Mouse (Mus musculus) hindbrain, embryonic 10.5 days (tissue): ENCODE data around the gene Slc32a1. TPM values are rescaled to one million over a fixed set of nuclear protein-coding genes. Genes with fewer than 3 reads are reported as not detected.

ENCODE experiments used
- DNase-seq: peaks from one replicate; pipeline ENCODE4 v3.0.0-alpha.2; 2017; ENCODE audit warnings: low spot score
- H3K27ac ChIP-seq: fragments of 300-500 bp; sonication (generic); 2 replicates; pipeline ENCODE4 v1.5.1; 2016; ENCODE audit warnings: mild to moderate bottlenecking, moderate library complexity
- H3K27me3 ChIP-seq: fragments of 300-500 bp; sonication (generic); 2 replicates; pipeline ENCODE4 v1.6.1; 2016; ENCODE audit warnings: mild to moderate bottlenecking; ENCODE audit not compliant: poor library complexity, insufficient read depth, severe bottlenecking
- H3K36me3 ChIP-seq: fragments of 300-500 bp; sonication (generic); 2 replicates; pipeline ENCODE4 v1.6.1; 2016; ENCODE audit warnings: mild to moderate bottlenecking, moderate library complexity
- H3K4me1 ChIP-seq: fragments of 300-500 bp; sonication (generic); replicated peaks from 2 replicates; pipeline ENCODE4 v1.6.1; 2016; ENCODE audit warnings: mild to moderate bottlenecking
- H3K4me3 ChIP-seq: fragments of 300-500 bp; sonication (generic); 2 replicates; pipeline ENCODE4 v1.5.1; 2016; ENCODE audit warnings: mild to moderate bottlenecking, moderate library complexity
- H3K9me3 ChIP-seq: fragments of 300-500 bp; sonication (generic); 2 replicates; pipeline ENCODE4 v1.6.1; 2016; ENCODE audit warnings: mild to moderate bottlenecking, moderate library complexity
- WGBS: fragments of 180-500 bp; shearing (Covaris S2); methylation state at CpG from one replicate; pipeline ENCODE4 v1.1.7; 2016; 5-methylcytosine and 5-hydroxymethylcytosine counted together
- polyA plus RNA-seq: library from polyadenylated mRNA; unstranded; fragments of >200 nt; fragmentation: Nextera tagmentation; extraction: Ambion mirVana; gene quantifications from 2 replicates; pipeline ENCODE4 v1.2.1, GENCODE M21; 2016

Slc32a1 gene
- polyA plus RNA-seq = 0.35 and 1.4 TPM in 2 replicates

DNA sequence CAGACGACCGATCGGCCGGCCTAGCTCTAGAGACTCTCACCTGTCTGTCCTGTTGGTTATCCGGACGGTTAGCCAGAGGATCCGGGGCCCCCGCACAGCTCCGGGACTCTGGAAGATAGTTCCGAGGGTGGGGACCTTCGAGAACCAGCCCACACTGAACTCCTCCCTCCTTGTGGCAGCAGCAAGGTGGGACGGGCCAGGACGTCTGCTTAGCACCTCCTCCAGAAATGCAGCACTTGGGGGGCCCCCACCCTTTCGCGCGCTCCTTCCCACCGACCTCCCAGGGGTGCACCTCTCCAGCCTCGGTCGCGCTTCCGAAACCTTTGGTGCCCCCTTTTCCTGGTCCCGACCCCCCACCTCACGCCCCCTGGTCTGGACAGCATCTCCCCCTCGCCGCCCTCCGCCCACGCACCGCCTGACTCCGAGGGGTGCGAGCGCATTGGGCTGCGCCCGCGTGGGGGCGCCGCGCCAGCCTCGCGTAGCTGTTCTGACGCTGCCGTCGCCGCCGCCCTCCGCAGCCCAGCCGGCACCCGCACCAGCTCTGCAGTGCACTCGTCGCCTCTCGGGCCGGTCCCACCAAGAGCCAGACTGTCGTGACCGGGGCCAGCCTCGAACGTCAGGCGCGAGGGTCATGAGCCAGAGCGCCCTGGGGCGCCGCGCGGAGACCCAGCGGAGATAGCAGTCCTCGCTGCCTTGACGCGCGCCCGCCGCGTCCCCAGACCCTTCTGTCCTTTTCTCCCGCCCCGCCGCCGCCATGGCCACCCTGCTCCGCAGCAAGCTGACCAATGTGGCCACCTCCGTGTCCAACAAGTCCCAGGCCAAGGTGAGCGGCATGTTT lies at the start of gene Slc32a1:
Gene Slc32a1 (plus strand): TSS at position 280 of the 838 bp plus-strand sequence.
- peak within 1 kb of the TSS; percentile 74 for H3K27ac ChIP-seq
- no peaks in the 10 kb centered on the region for H3K9me3 ChIP-seq
- DNase-seq = peak; percentile 28
- WGBS = under 1% methylated on average over 77 of the region's 77 CpGs
- peaks cover 66% of the 10 kb centered on the region for H3K4me1 ChIP-seq
- no peaks in the 10 kb centered on the region for H3K36me3 ChIP-seq
- peak within 1 kb of the TSS; percentile 47 for H3K4me3 ChIP-seq
- peaks cover 100% of the 10 kb centered on the region for H3K27me3 ChIP-seq

- 21% methylated on average over 9 of the region's 9 CpGs for WGBS
- Histone ChIP-seq H3K4me3 (no peak overlapping the region), H3K36me3 (no peaks in the 10 kb centered on the region), H3K4me1 (peaks cover 41% of the 10 kb centered on the region), H3K27me3 (peaks cover 51% of the 10 kb centered on the region), H3K27ac (peak overlapping the region; percentile 53; the same call in 1 of the 2 replicates), H3K9me3 (peaks cover 5% of the 10 kb centered on the region; the same call in 1 of the 2 replicates)
- DNase-seq = no peak
Measured at GRCm38 (mm10) chr2:158560801-158561200, 49.8 kb upstream of the Slc32a1 start.

GRCm38 (mm10) chr2:158561371-158562144 lies 49.0 kb upstream of the Slc32a1 start:
- Histone ChIP-seq H3K9me3 (peaks cover 5% of the 10 kb centered on the region; the same call in 1 of the 2 replicates), H3K36me3 (no peaks in the 10 kb centered on the region), H3K27me3 (peaks cover 51% of the 10 kb centered on the region), H3K4me3 (no peak overlapping the region), H3K4me1 (peaks cover 33% of the 10 kb centered on the region), H3K27ac (no peak overlapping the region)
- no peak for DNase-seq
- 59% methylated on average over 3 of the region's 3 CpGs for WGBS

DNA sequence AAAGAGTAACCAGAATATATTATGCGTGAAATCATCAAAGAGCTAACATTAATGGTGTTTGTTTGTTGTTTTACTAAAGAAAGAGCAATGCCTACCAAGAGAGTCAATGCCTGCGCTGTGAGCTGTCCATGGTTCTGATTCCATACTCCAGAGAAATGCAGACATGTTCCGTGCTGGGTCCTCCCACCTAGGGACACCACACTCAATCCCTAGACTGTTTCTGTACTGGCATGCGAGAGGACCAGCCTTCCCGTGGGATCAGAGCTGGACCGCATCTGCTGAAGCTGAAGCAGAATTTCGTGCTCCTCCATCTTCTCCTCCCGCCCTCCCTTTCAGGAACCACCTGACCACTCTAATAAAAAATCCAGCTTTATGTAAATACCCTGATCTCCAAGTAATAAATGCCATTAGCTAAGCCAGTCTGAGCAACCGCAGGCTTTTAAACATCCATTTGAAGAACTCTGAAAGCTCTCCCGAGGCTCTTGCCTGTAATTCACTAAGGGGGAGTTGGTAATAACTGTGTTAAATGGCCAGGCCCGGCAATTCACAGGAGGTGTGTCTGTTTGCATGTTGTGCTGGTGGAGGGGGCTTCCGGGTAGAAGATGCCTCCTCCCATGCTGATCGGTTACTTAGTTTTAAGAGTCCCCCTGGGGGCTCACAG lies 40.0 kb upstream of the Slc32a1 start:
- 32% methylated on average over 13 of the region's 13 CpGs for WGBS
- H3K4me1 ChIP-seq = peaks cover 3% of the 10 kb centered on the region; the same call in 1 of the 2 replicates
- peak; percentile 57 for DNase-seq
- H3K4me3 ChIP-seq = no peak overlapping the region
- peaks cover 26% of the 10 kb centered on the region for H3K27me3 ChIP-seq
- H3K9me3 ChIP-seq = no peaks in the 10 kb centered on the region
- no peak overlapping the region for H3K27ac ChIP-seq
- no peaks in the 10 kb centered on the region for H3K36me3 ChIP-seq

GRCm38 (mm10) chr2:158579979-158580378 lies 30.6 kb upstream of the Slc32a1 start:
- no peak overlapping the region for H3K27ac ChIP-seq
- H3K4me3 ChIP-seq = no peak overlapping the region
- no peaks in the 10 kb centered on the region for H3K9me3 ChIP-seq
- no peak for DNase-seq
- H3K36me3 ChIP-seq = no peaks in the 10 kb centered on the region
- WGBS = 54% methylated on average over 4 of the region's 4 CpGs
- H3K4me1 ChIP-seq = peaks cover 5% of the 10 kb centered on the region; the same call in 1 of the 2 replicates
- H3K27me3 ChIP-seq = peaks cover 9% of the 10 kb centered on the region; the same call in 1 of the 2 replicates

DNA sequence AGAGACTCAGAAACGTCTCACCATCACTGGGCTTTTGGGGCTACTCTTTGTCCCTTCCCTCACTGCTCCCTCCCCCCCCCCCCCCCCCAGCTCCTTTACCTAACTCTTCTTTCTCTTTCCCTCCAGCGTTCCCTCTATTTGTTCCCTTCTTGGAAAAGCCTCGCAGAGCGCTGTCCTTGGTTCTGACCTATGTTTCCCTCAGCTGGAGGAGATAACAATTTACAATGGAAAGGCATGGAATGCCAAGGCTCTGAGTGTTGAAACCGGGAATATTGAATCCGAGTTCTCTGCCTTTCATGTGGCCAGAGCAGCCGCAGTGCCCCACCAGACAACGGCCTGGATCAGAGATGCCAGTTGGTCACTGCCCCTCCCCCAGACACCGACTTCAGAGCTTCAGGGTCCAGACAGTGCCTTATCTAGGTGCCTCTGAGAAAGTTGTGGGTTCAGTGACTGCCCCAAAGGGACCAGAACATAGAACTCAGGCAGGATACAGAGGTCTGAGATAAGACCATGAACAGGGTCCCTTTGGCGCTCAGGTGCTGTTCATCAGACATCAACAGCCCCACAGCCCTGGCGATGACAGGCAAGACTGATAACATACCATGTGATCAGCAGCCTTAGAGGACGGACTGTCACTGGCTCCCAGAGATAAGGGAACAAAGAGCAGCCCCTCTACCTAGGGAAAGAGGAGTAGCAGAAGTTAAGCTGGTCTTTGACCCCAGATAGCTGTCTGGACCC lies 25.8 kb upstream of the Slc32a1 start:
- peaks cover 14% of the 10 kb centered on the region for H3K4me1 ChIP-seq
- DNase-seq = peak; percentile 54
- no peak overlapping the region for H3K4me3 ChIP-seq
- no peak overlapping the region for H3K27ac ChIP-seq
- no peaks in the 10 kb centered on the region for H3K9me3 ChIP-seq
- peaks cover 41% of the 10 kb centered on the region for H3K27me3 ChIP-seq
- WGBS = 13% methylated on average over 12 of the region's 12 CpGs
- H3K36me3 ChIP-seq = no peaks in the 10 kb centered on the region

- Histone ChIP-seq H3K36me3 (no peaks in the 10 kb centered on the region), H3K27ac (peak overlapping the region; percentile 47), H3K4me1 (peaks cover 27% of the 10 kb centered on the region), H3K9me3 (no peaks in the 10 kb centered on the region), H3K27me3 (peaks cover 54% of the 10 kb centered on the region), H3K4me3 (no peak overlapping the region)
- no peak for DNase-seq
- WGBS = 48% methylated on average over 8 of the region's 8 CpGs
Measured at GRCm38 (mm10) chr2:158588524-158589271, 21.9 kb upstream of the Slc32a1 start.

DNA sequence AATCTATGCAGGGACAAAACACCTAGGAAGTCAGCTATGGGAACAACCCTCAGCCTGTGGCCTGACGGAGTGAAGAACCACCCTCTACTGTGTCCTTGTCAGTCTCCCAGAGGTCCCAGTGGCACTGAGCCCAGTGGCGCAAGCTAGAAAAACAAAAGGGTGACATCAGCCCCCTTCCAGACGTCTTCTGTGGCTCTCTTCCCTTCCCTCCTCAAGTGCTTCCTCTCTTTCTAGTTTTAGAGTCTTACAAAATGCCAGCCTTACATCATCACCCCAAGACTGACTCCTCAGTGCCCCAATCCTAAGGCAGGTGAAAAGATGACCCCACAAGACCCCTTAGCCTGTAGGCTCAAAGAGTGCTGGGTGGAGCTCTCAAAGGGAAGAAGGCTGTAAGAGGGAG lies 20.1 kb upstream of the Slc32a1 start:
- H3K36me3 ChIP-seq = no peaks in the 10 kb centered on the region
- no peak overlapping the region for H3K27ac ChIP-seq
- H3K27me3 ChIP-seq = peaks cover 60% of the 10 kb centered on the region
- no peaks in the 10 kb centered on the region for H3K9me3 ChIP-seq
- 61% methylated on average over 3 of the region's 3 CpGs for WGBS
- DNase-seq = no peak
- H3K4me3 ChIP-seq = no peak overlapping the region
- peaks cover 35% of the 10 kb centered on the region for H3K4me1 ChIP-seq

GRCm38 (mm10) chr2:158591286-158591685 lies 19.3 kb upstream of the Slc32a1 start:
- H3K27me3 ChIP-seq = peaks cover 62% of the 10 kb centered on the region
- H3K27ac ChIP-seq = no peak overlapping the region
- peak; percentile 65 for DNase-seq
- WGBS = 34% methylated on average over 5 of the region's 5 CpGs
- no peaks in the 10 kb centered on the region for H3K36me3 ChIP-seq
- H3K4me3 ChIP-seq = no peak overlapping the region
- peaks cover 39% of the 10 kb centered on the region for H3K4me1 ChIP-seq
- H3K9me3 ChIP-seq = no peaks in the 10 kb centered on the region

DNA sequence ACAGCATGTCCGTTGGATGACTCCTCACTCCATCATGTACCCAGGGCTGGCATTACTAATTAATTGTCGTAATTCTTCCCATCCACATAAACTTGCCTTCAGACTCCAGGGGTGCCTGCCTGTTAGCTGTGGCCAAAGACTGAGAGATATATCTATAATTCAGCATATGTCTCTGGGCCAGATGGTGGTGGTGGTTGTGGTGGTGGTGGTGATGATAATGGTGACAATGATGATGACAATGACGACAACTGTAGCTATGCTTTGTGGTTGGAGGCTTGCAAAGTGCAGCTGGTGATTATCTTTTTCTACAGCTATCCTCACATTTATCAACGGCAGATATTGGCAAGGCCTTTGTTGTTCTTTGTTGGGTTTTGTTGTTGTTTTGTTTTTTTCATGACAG lies 17.2 kb upstream of the Slc32a1 start:
- Histone ChIP-seq H3K9me3 (no peaks in the 10 kb centered on the region), H3K27me3 (peaks cover 65% of the 10 kb centered on the region), H3K4me3 (no peak overlapping the region), H3K4me1 (peaks cover 37% of the 10 kb centered on the region), H3K27ac (no peak overlapping the region), H3K36me3 (no peaks in the 10 kb centered on the region)
- 87% methylated on average over 4 of the region's 4 CpGs for WGBS
- no peak for DNase-seq

- peaks cover 28% of the 10 kb centered on the region for H3K4me1 ChIP-seq
- no peaks in the 10 kb centered on the region for H3K9me3 ChIP-seq
- no peaks in the 10 kb centered on the region for H3K36me3 ChIP-seq
- peak; percentile 78 for DNase-seq
- peak overlapping the region; percentile 53; the same call in 1 of the 2 replicates for H3K27ac ChIP-seq
- peak overlapping the region; percentile 28 for H3K4me3 ChIP-seq
- WGBS = under 1% methylated on average over 12 of the region's 12 CpGs
- peaks cover 76% of the 10 kb centered on the region for H3K27me3 ChIP-seq
Measured at GRCm38 (mm10) chr2:158595103-158595502, 15.5 kb upstream of the Slc32a1 start.
